Mouse (Mus musculus): ENCODE measurements around the gene Spred3.
A peak's percentile ranks its signal among the peaks of the same experiment; 100 is the strongest.

Gene Spred3

DNA sequence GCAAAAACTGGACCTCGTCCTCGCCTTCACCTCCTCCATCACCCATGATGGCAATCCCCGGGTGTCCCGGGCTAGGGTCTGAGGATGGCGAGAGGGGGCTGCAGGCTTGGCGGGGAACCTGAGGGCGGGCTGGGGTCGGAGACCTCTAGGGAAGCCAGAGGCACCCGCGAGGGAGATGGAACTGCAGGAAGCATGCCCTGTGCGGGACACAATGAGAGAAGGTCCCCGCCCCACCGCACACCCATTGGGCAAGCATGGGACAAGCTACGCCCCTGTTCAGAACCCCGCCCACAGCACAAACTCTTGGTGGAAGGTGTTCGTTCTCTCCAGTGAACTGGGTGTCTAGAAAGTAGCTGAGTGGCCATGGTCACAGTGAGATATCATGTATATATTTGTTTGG lies 45.2 kb downstream of the Spred3 start, which contains the start of gene Ryr1:
Gene Ryr1 (minus strand): TSS at position 210 of the 400 bp plus-strand sequence.
- peak; percentile 56 to 74 for DNase-seq

- no peak for DNase-seq
These were observed 46.5 kb downstream of the Spred3 start for GRCm38 (mm10) chr7:29123531-29124358.

DNA sequence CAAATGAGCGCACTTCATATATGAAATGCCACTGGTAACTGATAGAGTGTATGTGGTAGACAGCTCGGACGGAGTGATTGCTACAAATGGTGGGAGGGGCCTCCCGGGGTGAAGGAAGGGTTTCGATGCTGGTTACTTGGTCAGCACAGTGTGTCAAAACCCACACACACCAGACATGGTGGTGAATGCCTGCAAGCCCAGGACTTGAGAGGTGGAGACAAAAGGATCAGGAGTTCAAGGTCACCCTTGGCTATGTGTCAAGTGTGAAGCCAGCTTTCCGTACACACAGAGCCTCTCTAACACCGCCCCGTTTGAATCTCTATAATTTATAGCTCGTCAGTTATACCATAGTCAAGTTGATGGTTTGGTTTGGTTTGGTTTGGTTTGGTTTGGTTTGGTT lies 47.4 kb downstream of the Spred3 start:
- DNase-seq: no peak

- DNase-seq: no peak
These were observed 50.7 kb downstream of the Spred3 start for GRCm38 (mm10) chr7:29119526-29119925.

- DNase-seq: no peak
These were observed 51.9 kb downstream of the Spred3 start for GRCm38 (mm10) chr7:29118142-29118851.

DNA sequence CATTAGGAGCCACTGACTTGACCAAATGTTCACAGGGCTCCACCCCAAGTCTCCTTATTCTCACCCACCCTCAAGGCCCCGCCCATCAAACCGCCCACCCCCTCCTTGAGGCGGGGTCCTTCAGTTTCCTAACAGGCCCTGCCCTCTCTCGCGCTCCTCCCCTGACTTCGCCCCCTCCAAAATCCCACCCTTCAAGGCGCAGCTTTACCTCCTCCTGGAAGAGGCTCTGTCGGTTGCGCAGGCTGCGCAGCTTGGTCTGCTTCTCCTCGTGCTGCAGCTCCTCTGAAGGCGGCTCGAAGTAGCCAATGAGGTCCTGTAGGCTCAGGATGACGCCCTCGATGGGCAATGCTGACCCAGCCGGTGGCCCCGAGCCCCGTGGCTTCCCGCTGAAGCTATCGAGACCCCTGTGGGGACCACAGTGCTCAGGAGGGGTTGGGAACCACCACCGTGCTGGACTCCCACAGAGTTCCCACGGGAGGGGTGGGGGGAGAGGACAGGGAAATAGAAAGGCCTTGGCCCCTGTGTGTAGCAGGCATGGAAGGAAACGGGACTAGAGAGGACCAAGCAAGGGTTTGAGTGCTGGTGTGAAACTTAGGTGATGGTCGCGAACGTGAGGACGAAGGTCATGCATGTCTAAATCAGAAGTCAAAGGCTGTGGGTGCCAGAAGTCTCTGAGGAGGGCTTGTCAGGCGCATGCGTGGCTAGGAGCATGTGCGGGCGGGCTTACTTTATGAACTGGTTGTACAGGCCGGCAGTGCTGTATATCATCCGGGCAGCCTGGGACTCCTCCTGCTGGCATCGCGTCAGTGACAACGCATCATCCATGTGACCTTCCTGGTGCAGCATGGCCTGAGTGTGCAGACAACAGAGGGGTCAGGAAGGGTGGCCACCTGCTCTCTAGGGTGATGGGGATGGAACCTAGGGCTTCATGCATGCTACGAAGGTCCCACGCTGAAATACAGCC lies 60.9 kb downstream of the Spred3 start:
- DNase-seq: peak; percentile 51 to 64

Data from thymus, postnatal 36 days (tissue).